Mouse (Mus musculus): ENCODE measurements at regions not wholly inside any gene's neighbourhood (a gene's known extent, or its start where the extent isn't known, plus 50 kb on each side); places are given as distances from the start of the nearest gene placed in this dataset.
"Not testable (repeated sequence)": the region's sequence is repeated elsewhere in the genome, so short reads cannot be mapped to it uniquely, and the experiment has no call there.

GRCm38 (mm10) chr14:48607131-48607530 lies 66.5 kb downstream of the Otx2 start:
- no peaks in the 10 kb centered on the region for H3K36me3 ChIP-seq
- no peaks in the 10 kb centered on the region for H3K27me3 ChIP-seq
- no peak for ATAC-seq (ENCODE audit: low FRiP score)
- H3K9ac ChIP-seq = no peak overlapping the region
- H3K4me3 ChIP-seq = no peak overlapping the region
- H3K4me1 ChIP-seq (replicated peaks) = peaks cover 14% of the 10 kb centered on the region
- H3K9me3 ChIP-seq = no peaks in the 10 kb centered on the region
- H3K4me2 ChIP-seq = no peak overlapping the region
- no peak overlapping the region for H3K27ac ChIP-seq
- 31% methylated on average over 6 of the region's 6 CpGs for WGBS

GRCm38 (mm10) chr14:48603490-48603889 lies 70.1 kb downstream of the Otx2 start:
- 68% methylated on average over 6 of the region's 6 CpGs for WGBS
- Histone ChIP-seq H3K27me3 (no peaks in the 10 kb centered on the region), H3K4me2 (no peak overlapping the region), H3K9ac (no peak overlapping the region), H3K9me3 (no peaks in the 10 kb centered on the region), H3K4me1 (replicated peaks) (peaks cover 9% of the 10 kb centered on the region), H3K4me3 (no peak overlapping the region), H3K27ac (no peak overlapping the region), H3K36me3 (no peaks in the 10 kb centered on the region)
- ATAC-seq (ENCODE audit: low FRiP score) = no peak

GRCm38 (mm10) chr14:48594334-48594733 lies 79.3 kb downstream of the Otx2 start:
- ATAC-seq (ENCODE audit: low FRiP score) = no peak
- Histone ChIP-seq H3K4me2 (no peak overlapping the region), H3K9ac (no peak overlapping the region), H3K4me3 (no peak overlapping the region), H3K4me1 (replicated peaks) (peaks cover 16% of the 10 kb centered on the region), H3K27me3 (0 out of 2 replicates have a peak, but pooled peaks cover 9% of the 10 kb centered on the region), H3K9me3 (no peaks in the 10 kb centered on the region), H3K36me3 (no peaks in the 10 kb centered on the region), H3K27ac (no peak overlapping the region)
- WGBS = 67% methylated on average over 5 of the region's 5 CpGs

DNA sequence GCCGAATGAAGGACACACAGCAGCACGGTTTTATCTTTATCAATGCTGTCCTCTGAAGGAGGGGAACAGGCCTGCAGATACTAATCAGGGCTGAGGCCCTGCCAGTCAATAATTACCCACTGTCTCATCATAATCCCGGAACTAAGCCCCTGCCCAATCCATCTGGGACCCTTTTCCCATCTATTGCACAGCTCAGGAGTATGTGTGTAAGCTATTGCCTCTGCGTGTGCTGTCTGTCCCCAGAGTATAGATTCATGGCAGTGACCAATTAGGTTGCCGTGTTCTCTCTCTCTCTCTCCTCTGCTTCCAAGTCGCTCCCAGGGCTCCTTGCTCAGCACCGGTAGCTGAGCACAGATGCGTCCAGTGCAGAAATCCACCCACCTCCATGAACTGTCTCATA lies 80.3 kb downstream of the Otx2 start:
- no peak overlapping the region for H3K9ac ChIP-seq
- H3K27me3 ChIP-seq = 0 out of 2 replicates have a peak, but pooled peaks cover 8% of the 10 kb centered on the region
- peaks cover 16% of the 10 kb centered on the region for H3K4me1 ChIP-seq (replicated peaks)
- peak; percentile 52; the same call in 1 of the 2 replicates for ATAC-seq (ENCODE audit: low FRiP score)
- no peaks in the 10 kb centered on the region for H3K9me3 ChIP-seq
- no peaks in the 10 kb centered on the region for H3K36me3 ChIP-seq
- H3K4me2 ChIP-seq = no peak overlapping the region
- H3K27ac ChIP-seq = 0 out of 2 replicates have a peak overlapping the region, but pooled peaks have one; percentile 50
- 30% methylated on average over 8 of the region's 8 CpGs for WGBS
- H3K4me3 ChIP-seq = no peak overlapping the region

- no peak overlapping the region for H3K27ac ChIP-seq
- no peaks in the 10 kb centered on the region for H3K9me3 ChIP-seq
- no peaks in the 10 kb centered on the region for H3K27me3 ChIP-seq
- no peak overlapping the region for H3K9ac ChIP-seq
- no peak overlapping the region for H3K4me2 ChIP-seq
- H3K4me1 ChIP-seq (replicated peaks) = peaks cover 16% of the 10 kb centered on the region
- no peak for ATAC-seq (ENCODE audit: low FRiP score)
- H3K36me3 ChIP-seq = no peaks in the 10 kb centered on the region
- 77% methylated on average over 15 of the region's 15 CpGs for WGBS
- no peak overlapping the region for H3K4me3 ChIP-seq
Measured at GRCm38 (mm10) chr14:48591483-48592230, 82.0 kb downstream of the Otx2 start.

- ATAC-seq (ENCODE audit: low FRiP score) = no peak
- peaks cover 16% of the 10 kb centered on the region for H3K4me1 ChIP-seq (replicated peaks)
- H3K4me3 ChIP-seq = no peak overlapping the region
- 48% methylated on average over 14 of the region's 14 CpGs for WGBS
- no peak overlapping the region for H3K9ac ChIP-seq
- no peak overlapping the region for H3K27ac ChIP-seq
- H3K9me3 ChIP-seq = no peaks in the 10 kb centered on the region
- 0 out of 2 replicates have a peak overlapping the region, but pooled peaks have one; percentile 13 for H3K4me2 ChIP-seq
- no peaks in the 10 kb centered on the region for H3K36me3 ChIP-seq
- H3K27me3 ChIP-seq = 0 out of 2 replicates have a peak, but pooled peaks cover 4% of the 10 kb centered on the region
Measured at GRCm38 (mm10) chr14:48590426-48590825, 83.2 kb downstream of the Otx2 start.

GRCm38 (mm10) chr14:48589702-48590325 lies 83.8 kb downstream of the Otx2 start:
- no peak overlapping the region for H3K9ac ChIP-seq
- peaks cover 16% of the 10 kb centered on the region for H3K4me1 ChIP-seq (replicated peaks)
- WGBS = 72% methylated on average over 15 of the region's 15 CpGs
- no peak for ATAC-seq (ENCODE audit: low FRiP score)
- H3K9me3 ChIP-seq = no peaks in the 10 kb centered on the region
- H3K27me3 ChIP-seq = 0 out of 2 replicates have a peak, but pooled peaks cover 4% of the 10 kb centered on the region
- no peak overlapping the region for H3K27ac ChIP-seq
- no peaks in the 10 kb centered on the region for H3K36me3 ChIP-seq
- H3K4me2 ChIP-seq = no peak overlapping the region
- H3K4me3 ChIP-seq = no peak overlapping the region

DNA sequence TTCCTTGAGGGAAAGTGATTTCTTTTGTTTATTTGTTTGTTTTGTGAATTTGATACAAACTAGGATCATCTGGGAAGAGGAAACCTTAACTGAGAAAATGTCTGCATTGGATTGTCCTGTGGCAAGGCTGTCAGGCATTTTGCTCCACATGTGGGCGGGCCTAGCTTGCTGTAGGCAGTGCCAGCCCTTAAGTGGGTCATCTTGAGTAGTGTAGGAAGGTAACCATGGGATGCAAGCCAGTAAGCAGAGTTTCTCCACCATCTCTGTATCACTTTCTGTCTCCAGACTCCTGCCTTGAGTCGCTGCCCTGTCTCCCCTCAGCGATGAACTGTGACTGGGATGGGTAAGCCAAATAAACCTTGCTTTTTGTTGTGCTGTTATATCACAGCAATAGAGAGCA lies 87.8 kb downstream of the Otx2 start:
- 0 out of 2 replicates have a peak, but pooled peaks cover 4% of the 10 kb centered on the region for H3K27me3 ChIP-seq
- H3K4me2 ChIP-seq = no peak overlapping the region
- H3K4me3 ChIP-seq = no peak overlapping the region
- ATAC-seq (ENCODE audit: low FRiP score) = no peak
- no peak overlapping the region for H3K9ac ChIP-seq
- H3K9me3 ChIP-seq = no peaks in the 10 kb centered on the region
- no peaks in the 10 kb centered on the region for H3K36me3 ChIP-seq
- 98% methylated on average over 3 of the region's 3 CpGs for WGBS
- H3K4me1 ChIP-seq (replicated peaks) = peaks cover 7% of the 10 kb centered on the region
- no peak overlapping the region for H3K27ac ChIP-seq

DNA sequence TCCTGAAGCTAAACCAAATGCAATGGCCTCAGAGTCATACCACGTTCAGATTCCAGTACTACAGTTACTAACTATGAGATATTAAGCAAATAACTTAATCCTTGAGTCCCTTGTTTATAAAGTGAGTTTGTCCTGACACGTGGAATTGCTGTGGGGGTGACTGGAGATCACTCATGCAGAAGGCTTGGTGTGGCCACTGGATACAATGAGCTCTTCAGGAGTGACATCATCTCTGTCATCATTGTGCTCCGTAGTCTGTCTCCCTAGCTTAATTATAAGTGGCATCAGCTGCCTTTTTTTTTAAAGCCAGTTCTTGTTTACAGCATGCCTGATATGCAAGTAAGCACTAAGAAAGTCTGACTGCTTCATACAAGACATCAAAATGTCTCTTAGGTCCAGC lies 89.0 kb downstream of the Otx2 start:
- no peak overlapping the region for H3K27ac ChIP-seq
- no peaks in the 10 kb centered on the region for H3K4me1 ChIP-seq (replicated peaks)
- no peak for ATAC-seq (ENCODE audit: low FRiP score)
- no peak overlapping the region for H3K4me2 ChIP-seq
- H3K4me3 ChIP-seq = no peak overlapping the region
- H3K27me3 ChIP-seq = 0 out of 2 replicates have a peak, but pooled peaks cover 4% of the 10 kb centered on the region
- H3K36me3 ChIP-seq = no peaks in the 10 kb centered on the region
- H3K9ac ChIP-seq = no peak overlapping the region
- WGBS = 53% methylated on average over 3 of the region's 3 CpGs
- no peaks in the 10 kb centered on the region for H3K9me3 ChIP-seq

GRCm38 (mm10) chr14:48583516-48583915 lies 90.1 kb downstream of the Otx2 start:
- Histone ChIP-seq H3K27me3 (0 out of 2 replicates have a peak, but pooled peaks cover 4% of the 10 kb centered on the region), H3K4me3 (no peak overlapping the region), H3K4me1 (replicated peaks) (no peaks in the 10 kb centered on the region), H3K4me2 (no peak overlapping the region), H3K36me3 (no peaks in the 10 kb centered on the region), H3K9me3 (no peaks in the 10 kb centered on the region), H3K27ac (no peak overlapping the region), H3K9ac (no peak overlapping the region)
- 90% methylated on average over 3 of the region's 3 CpGs for WGBS
- ATAC-seq (ENCODE audit: low FRiP score) = no peak

- no peak overlapping the region for H3K9ac ChIP-seq
- no peaks in the 10 kb centered on the region for H3K4me1 ChIP-seq (replicated peaks)
- H3K36me3 ChIP-seq = no peaks in the 10 kb centered on the region
- ATAC-seq (ENCODE audit: low FRiP score) = no peak
- H3K27ac ChIP-seq = no peak overlapping the region
- no peak overlapping the region for H3K4me3 ChIP-seq
- H3K27me3 ChIP-seq = 0 out of 2 replicates have a peak, but pooled peaks cover 4% of the 10 kb centered on the region
- 76% methylated on average over 1 of the region's 1 CpGs for WGBS
- H3K4me2 ChIP-seq = no peak overlapping the region
- H3K9me3 ChIP-seq = no peaks in the 10 kb centered on the region
Measured at GRCm38 (mm10) chr14:48582080-48582479, 91.5 kb downstream of the Otx2 start.

GRCm38 (mm10) chr14:48581308-48581707 lies 92.3 kb downstream of the Otx2 start:
- H3K4me1 ChIP-seq (replicated peaks); H3K4me3 ChIP-seq; H3K36me3 ChIP-seq; ATAC-seq (ENCODE audit: low FRiP score); H3K9me3 ChIP-seq; H3K9ac ChIP-seq; H3K4me2 ChIP-seq; H3K27ac ChIP-seq; H3K27me3 ChIP-seq: not testable (repeated sequence)
- 2% methylated on average over 2 of the region's 2 CpGs for WGBS

DNA sequence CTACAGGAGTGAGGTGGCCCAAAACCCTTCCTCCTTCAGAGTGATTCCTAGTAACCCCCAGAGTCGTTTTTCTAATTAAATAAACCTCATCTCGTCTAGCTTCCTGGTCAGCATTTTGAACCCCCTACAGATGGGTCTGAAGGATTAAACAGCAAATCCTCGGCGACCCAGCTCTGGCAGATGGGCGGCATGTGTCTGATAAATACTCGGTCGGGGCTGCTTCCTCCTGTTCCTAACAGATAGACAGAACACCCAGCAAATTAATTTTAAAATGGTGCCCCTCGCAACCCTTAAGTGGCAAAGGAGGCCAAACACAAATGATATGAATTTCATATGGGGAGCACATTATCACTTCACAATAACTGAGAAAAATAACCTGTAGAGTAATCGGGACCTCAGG lies 93.2 kb downstream of the Otx2 start:
- Histone ChIP-seq H3K27me3 (no peaks in the 10 kb centered on the region), H3K9me3 (no peaks in the 10 kb centered on the region), H3K4me3 (no peak overlapping the region), H3K4me1 (replicated peaks) (no peaks in the 10 kb centered on the region), H3K9ac (no peak overlapping the region), H3K27ac (no peak overlapping the region), H3K36me3 (no peaks in the 10 kb centered on the region), H3K4me2 (no peak overlapping the region)
- 29% methylated on average over 9 of the region's 9 CpGs for WGBS
- ATAC-seq (ENCODE audit: low FRiP score) = no peak
